Mouse (Mus musculus) kidney, embryonic 14.5 days (tissue): ENCODE results near the gene Eif4g2. TPM values are rescaled to one million over a fixed set of nuclear protein-coding genes. Genes with fewer than 3 reads are reported as not detected.
A peak's percentile ranks its signal among the peaks of the same experiment; 100 is the strongest.

Source experiments
- ATAC-seq: fragments of 200-750 bp; cut with Nextera tagmentation; 2 replicates; pipeline ENCODE4 v1.8.0; 2017; ENCODE audit warnings: moderate number of reproducible peaks, mild to moderate bottlenecking, moderate TSS enrichment, moderate library complexity; ENCODE audit not compliant: low FRiP score, low TSS enrichment
- H3K27ac ChIP-seq: fragments of 300-500 bp; sonication (generic); 2 replicates; pipeline ENCODE4 v1.5.1; 2014; ENCODE audit warnings: low read depth, mild to moderate bottlenecking, low read length, moderate library complexity, mixed read lengths
- H3K27me3 ChIP-seq: fragments of 300-500 bp; sonication (generic); 2 replicates; pipeline ENCODE4 v1.6.1; 2014; ENCODE audit warnings: mild to moderate bottlenecking, low read length; ENCODE audit not compliant: control insufficient read depth, insufficient read depth
- H3K36me3 ChIP-seq: fragments of 300-500 bp; sonication (generic); 2 replicates; pipeline ENCODE4 v1.6.1; 2014; ENCODE audit warnings: low read length, mixed read lengths; ENCODE audit not compliant: control insufficient read depth, insufficient read depth
- H3K4me1 ChIP-seq: fragments of 300-500 bp; sonication (generic); 2 replicates; pipeline ENCODE4 v1.6.1; 2014; ENCODE audit warnings: low read length, mixed read lengths; ENCODE audit not compliant: control insufficient read depth, insufficient read depth
- H3K4me2 ChIP-seq: fragments of 300-500 bp; sonication (generic); replicated peaks from 2 replicates; pipeline ENCODE4 v1.6.1; 2014; ENCODE audit warnings: low read depth, mild to moderate bottlenecking, low read length
- H3K4me3 ChIP-seq: fragments of 300-500 bp; sonication (generic); 2 replicates; pipeline ENCODE4 v1.5.1; 2014; ENCODE audit warnings: mild to moderate bottlenecking, low read length
- H3K9ac ChIP-seq: fragments of 300-500 bp; sonication (generic); 2 replicates; pipeline ENCODE4 v1.6.1; 2014; ENCODE audit warnings: low read depth, mild to moderate bottlenecking, low read length, moderate library complexity
- H3K9me3 ChIP-seq: fragments of 300-500 bp; sonication (generic); 2 replicates; pipeline ENCODE4 v1.6.1; 2016; ENCODE audit warnings: low read length; ENCODE audit not compliant: control insufficient read depth
- WGBS: fragments of 180-500 bp; shearing (Covaris S2); extraction: QIAGEN DNeasy Blood & Tissue Kit; methylation state at CpG from one replicate; pipeline ENCODE4 v1.1.7; 2014; 5-methylcytosine and 5-hydroxymethylcytosine counted together
- polyA plus RNA-seq: library from polyadenylated mRNA; unstranded; fragments of >200 nt; fragmentation: Nextera tagmentation; extraction: Ambion mirVana; gene quantifications from 2 replicates; pipeline ENCODE4 v1.2.1, GENCODE M21; 2014

The Eif4g2 gene
- polyA plus RNA-seq = 596 and 1,074 TPM in 2 replicates

- H3K4me3 ChIP-seq = peak within 1 kb of the TSS; percentile 98
- peak within 1 kb of the TSS; percentile 100 for H3K9ac ChIP-seq
- ATAC-seq = peak; percentile 99
- H3K27ac ChIP-seq = peak within 1 kb of the TSS; percentile 100
- no peaks in the 10 kb centered on the region for H3K9me3 ChIP-seq
- H3K4me1 ChIP-seq = peaks cover 17% of the 10 kb centered on the region; the same call in 1 of the 2 replicates
- H3K36me3 ChIP-seq = peaks cover 36% of the 10 kb centered on the region
- under 1% methylated on average over 65 of the region's 70 CpGs for WGBS
- peak within 1 kb of the TSS; percentile 57 for H3K4me2 ChIP-seq
- no peaks in the 10 kb centered on the region for H3K27me3 ChIP-seq
Measured at GRCm38 (mm10) chr7:111082822-111083732, at the start of gene Eif4g2. Gene Eif4g2, minus strand, starts transcription at chr7:111083030.

DNA sequence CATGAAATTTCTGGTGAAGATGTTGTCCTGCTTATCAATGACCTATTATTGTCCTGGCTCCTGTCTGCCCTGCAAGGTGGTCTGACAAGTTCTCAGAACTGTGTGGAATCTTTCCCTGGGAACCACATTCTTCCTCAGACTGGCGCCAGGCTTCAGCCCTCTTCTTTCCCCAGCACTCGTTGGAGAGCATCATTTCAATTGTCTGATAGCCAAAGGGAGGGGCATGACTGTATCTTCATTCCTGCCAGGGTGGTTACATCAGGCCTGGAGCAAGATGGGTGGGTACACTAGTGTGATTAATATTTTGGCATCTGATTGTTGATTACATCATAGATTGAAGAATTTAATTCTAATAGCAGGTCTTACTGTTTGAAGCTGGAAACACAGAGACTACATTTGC is 49.8 kb upstream of the Eif4g2 start:
- no peak overlapping the region for H3K4me3 ChIP-seq
- 67% methylated on average over 2 of the region's 2 CpGs for WGBS
- no peaks in the 10 kb centered on the region for H3K4me1 ChIP-seq
- no peaks in the 10 kb centered on the region for H3K27me3 ChIP-seq
- H3K36me3 ChIP-seq = no peaks in the 10 kb centered on the region
- no peak overlapping the region for H3K27ac ChIP-seq
- no peak for ATAC-seq
- H3K4me2 ChIP-seq = no peak overlapping the region
- no peaks in the 10 kb centered on the region for H3K9me3 ChIP-seq
- no peak overlapping the region for H3K9ac ChIP-seq

GRCm38 (mm10) chr7:111126636-111127395 is 44.0 kb upstream of the Eif4g2 start:
- ATAC-seq = no peak

GRCm38 (mm10) chr7:111123761-111124546 is 41.1 kb upstream of the Eif4g2 start:
- WGBS = 93% methylated on average over 2 of the region's 2 CpGs
- Histone ChIP-seq H3K4me3 (no peak overlapping the region), H3K36me3 (no peaks in the 10 kb centered on the region), H3K4me1 (peaks cover 7% of the 10 kb centered on the region; the same call in 1 of the 2 replicates), H3K27ac (no peak overlapping the region), H3K9me3 (no peaks in the 10 kb centered on the region), H3K27me3 (no peaks in the 10 kb centered on the region), H3K4me2 (no peak overlapping the region), H3K9ac (no peak overlapping the region)
- ATAC-seq = no peak

More at GRCm38 (mm10) chr7:111126636-111127395, 44.0 kb upstream of the Eif4g2 start:
- H3K4me2 ChIP-seq = no peak overlapping the region
- no peak overlapping the region for H3K9ac ChIP-seq
- H3K27ac ChIP-seq = no peak overlapping the region
- H3K36me3 ChIP-seq = no peaks in the 10 kb centered on the region
- no peaks in the 10 kb centered on the region for H3K27me3 ChIP-seq
- no peaks in the 10 kb centered on the region for H3K4me1 ChIP-seq
- no peak overlapping the region for H3K4me3 ChIP-seq
- no peaks in the 10 kb centered on the region for H3K9me3 ChIP-seq
- 82% methylated on average over 3 of the region's 3 CpGs for WGBS

DNA sequence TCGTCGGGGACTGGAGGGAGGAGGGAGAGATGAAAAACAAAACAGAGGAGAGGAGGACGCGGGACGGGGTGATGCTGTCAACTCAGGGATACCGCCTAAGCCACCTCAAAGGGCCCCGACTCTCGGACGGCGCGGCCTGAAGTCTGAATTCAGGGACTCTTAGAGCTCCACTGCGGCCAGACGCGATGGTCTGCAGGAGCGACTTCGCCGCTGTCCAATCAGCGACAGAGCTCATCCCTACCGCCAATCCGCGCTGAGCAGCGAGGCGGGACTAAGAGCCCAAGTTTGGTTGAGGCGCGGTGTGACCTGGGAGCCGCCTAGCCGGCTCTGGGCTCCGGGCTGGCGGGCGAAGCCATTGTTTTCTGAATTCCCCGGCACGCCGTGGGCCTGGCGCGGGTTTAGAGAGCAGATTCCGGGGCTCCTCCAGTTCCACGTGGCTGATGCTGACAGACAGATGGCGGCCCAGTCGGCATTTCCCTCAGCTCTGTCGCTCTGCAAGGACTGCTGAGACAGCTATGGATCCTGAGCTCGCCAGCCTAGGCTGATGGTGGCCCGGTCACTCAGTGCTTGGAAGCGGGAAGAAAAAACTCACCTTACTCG is 39.8 kb upstream of the Eif4g2 start:
- H3K27me3 ChIP-seq = no peaks in the 10 kb centered on the region
- peak overlapping the region; percentile 58 for H3K4me3 ChIP-seq
- no peaks in the 10 kb centered on the region for H3K9me3 ChIP-seq
- H3K9ac ChIP-seq = peak overlapping the region; percentile 92
- WGBS = 1% methylated on average over 44 of the region's 44 CpGs
- ATAC-seq = peak; percentile 99
- H3K4me1 ChIP-seq = peaks cover 7% of the 10 kb centered on the region; the same call in 1 of the 2 replicates
- H3K4me2 ChIP-seq = peak overlapping the region; percentile 81
- H3K36me3 ChIP-seq = no peaks in the 10 kb centered on the region
- peak overlapping the region; percentile 99 for H3K27ac ChIP-seq

DNA sequence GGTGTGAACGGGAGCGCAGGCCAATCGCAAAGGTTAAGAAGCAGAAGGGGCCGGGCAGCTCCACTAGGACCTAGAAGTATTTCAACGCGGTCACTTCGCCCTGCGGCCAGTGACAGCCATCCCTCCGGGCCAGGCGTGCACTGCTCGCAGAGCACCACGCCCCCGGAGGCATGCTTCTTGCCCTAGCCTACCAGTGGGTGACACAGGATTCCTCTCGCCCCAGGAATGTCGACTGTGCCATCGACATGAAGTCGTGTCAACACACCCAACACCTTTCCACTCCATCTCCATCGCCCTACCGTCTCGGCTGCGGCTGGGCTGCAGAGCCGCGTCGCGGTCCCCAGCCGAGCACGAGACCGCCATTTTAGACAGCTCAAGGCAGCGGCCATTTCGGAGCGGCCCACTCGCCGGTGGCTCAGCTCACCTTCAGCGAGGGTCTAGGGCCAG is 39.3 kb upstream of the Eif4g2 start:
- under 1% methylated on average over 34 of the region's 34 CpGs for WGBS
- Histone ChIP-seq H3K36me3 (no peaks in the 10 kb centered on the region), H3K4me3 (peak overlapping the region; percentile 58), H3K9me3 (no peaks in the 10 kb centered on the region), H3K27me3 (no peaks in the 10 kb centered on the region), H3K4me2 (peak overlapping the region; percentile 81), H3K27ac (peak overlapping the region; percentile 99), H3K9ac (peak overlapping the region; percentile 92), H3K4me1 (peaks cover 7% of the 10 kb centered on the region; the same call in 1 of the 2 replicates)
- peak; percentile 91 for ATAC-seq

GRCm38 (mm10) chr7:111121522-111121921 is 38.7 kb upstream of the Eif4g2 start:
- Histone ChIP-seq H3K9ac (peak overlapping the region; percentile 92), H3K4me2 (peak overlapping the region; percentile 81), H3K4me1 (peaks cover 7% of the 10 kb centered on the region; the same call in 1 of the 2 replicates), H3K36me3 (no peaks in the 10 kb centered on the region), H3K9me3 (no peaks in the 10 kb centered on the region), H3K27ac (peak overlapping the region; percentile 99), H3K4me3 (peak overlapping the region; percentile 58), H3K27me3 (no peaks in the 10 kb centered on the region)
- no peak for ATAC-seq
- WGBS = 25% methylated on average over 9 of the region's 9 CpGs

- Histone ChIP-seq H3K27ac (no peak overlapping the region), H3K36me3 (peaks cover 5% of the 10 kb centered on the region), H3K9ac (no peak overlapping the region), H3K4me2 (no peak overlapping the region), H3K4me1 (no peaks in the 10 kb centered on the region), H3K9me3 (no peaks in the 10 kb centered on the region), H3K27me3 (no peaks in the 10 kb centered on the region), H3K4me3 (no peak overlapping the region)
- 81% methylated on average over 2 of the region's 2 CpGs for WGBS
- no peak for ATAC-seq
Measured at GRCm38 (mm10) chr7:111109561-111109960, 26.7 kb upstream of the Eif4g2 start.
